Mouse (Mus musculus) cerebellum, adult 18-20 months (tissue): ENCODE data around the gene Ldhc.

Source experiments
- DNase-seq, 2 experiments: peaks; one replicate each; pipeline ENCODE4 v3.0.0; 2021

Gene Ldhc

GRCm38 (mm10) chr7:46919551-46920176 is 58.7 kb downstream of the Ldhc start, which contains the start of gene Tsg101:
Gene Tsg101, minus strand, starts transcription at chr7:46919969.
- peak; percentile 94 to 95 for DNase-seq

GRCm38 (mm10) chr7:46922075-46922474 is 61.1 kb downstream of the Ldhc start:
- no peak for DNase-seq
